Mouse (Mus musculus) embryonic facial prominence, embryonic 11.5 days (tissue): Measurements from ENCODE around the gene Mtch2. TPM values are rescaled to one million over a fixed set of nuclear protein-coding genes. Genes with fewer than 3 reads are reported as not detected.

Experiments
- ATAC-seq: fragments of 200-750 bp; cut with Nextera tagmentation; replicated peaks from 2 replicates; pipeline ENCODE4 v1.8.0; 2017; ENCODE audit warnings: low read depth; ENCODE audit not compliant: insufficient number of reproducible peaks, low FRiP score, low TSS enrichment
- DNase-seq: peaks from one replicate; pipeline ENCODE4 v3.0.0-alpha.2; 2015; ENCODE audit warnings: low spot score
- H3K27ac ChIP-seq: fragments of 300-500 bp; sonication (generic); replicated peaks from 2 replicates; pipeline ENCODE4 v1.5.1; 2014; ENCODE audit warnings: mild to moderate bottlenecking, low read depth, low read length, control low read depth
- H3K27me3 ChIP-seq: fragments of 300-500 bp; sonication (generic); 2 replicates; pipeline ENCODE4 v1.6.1; 2014; ENCODE audit warnings: mild to moderate bottlenecking, low read length, moderate library complexity, mixed read lengths; ENCODE audit not compliant: control insufficient read depth, insufficient read depth
- H3K36me3 ChIP-seq: fragments of 300-500 bp; sonication (generic); replicated peaks from 2 replicates; pipeline ENCODE4 v1.6.1; 2014; ENCODE audit warnings: low read depth, mild to moderate bottlenecking, low read length, moderate library complexity, mixed read lengths; ENCODE audit not compliant: control insufficient read depth, insufficient read depth
- H3K4me1 ChIP-seq: fragments of 300-500 bp; sonication (generic); 2 replicates; pipeline ENCODE4 v1.6.1; 2014; ENCODE audit warnings: low read length, mixed read lengths; ENCODE audit not compliant: control insufficient read depth, insufficient read depth
- H3K4me2 ChIP-seq: fragments of 300-500 bp; sonication (generic); 2 replicates; pipeline ENCODE4 v1.6.1; 2014; ENCODE audit warnings: low read depth, mild to moderate bottlenecking, control low read depth, low read length, moderate library complexity
- H3K4me3 ChIP-seq: fragments of 300-500 bp; sonication (generic); 2 replicates; pipeline ENCODE4 v1.5.1; 2014; ENCODE audit warnings: low read depth, low read length, control low read depth
- H3K9ac ChIP-seq: fragments of 300-500 bp; sonication (generic); replicated peaks from 2 replicates; pipeline ENCODE4 v1.6.1; 2014; ENCODE audit warnings: mild to moderate bottlenecking, control low read depth, low read length
- H3K9me3 ChIP-seq: fragments of 300-500 bp; sonication (generic); replicated peaks from 2 replicates; pipeline ENCODE4 v1.6.1; 2016; ENCODE audit warnings: mild to moderate bottlenecking, low read length, inconsistent platforms, mixed read lengths; ENCODE audit not compliant: control insufficient read depth
- WGBS: fragments of 180-500 bp; shearing (Covaris S2); extraction: QIAGEN DNeasy Blood & Tissue Kit; methylation state at CpG from one replicate; pipeline ENCODE4 v1.1.7; 2014; 5-methylcytosine and 5-hydroxymethylcytosine counted together
- polyA plus RNA-seq: library from polyadenylated mRNA; unstranded; fragments of >200 nt; fragmentation: Nextera tagmentation; extraction: Ambion mirVana; gene quantifications from 2 replicates; pipeline ENCODE4 v1.2.1, GENCODE M21; 2014

Gene Mtch2
- polyA plus RNA-seq, 1 experiment from 2014 or later, result 239 TPM

GRCm38 (mm10) chr2:90845234-90845633 lies 1.7 kb upstream of the Mtch2 start:
- DNase-seq (no peak), ATAC-seq (no peak)
- Histone ChIP-seq H3K9ac (no peak overlapping the region), H3K4me1 (no peaks in the 10 kb centered on the region), H3K36me3 (no peaks in the 10 kb centered on the region), H3K4me2 (no peak overlapping the region), H3K4me3 (no peak overlapping the region), H3K9me3 (no peaks in the 10 kb centered on the region), H3K27me3 (no peaks in the 10 kb centered on the region), H3K27ac (no peak overlapping the region)
- WGBS, result 83% methylated on average over 5 of the region's 5 CpGs

DNA sequence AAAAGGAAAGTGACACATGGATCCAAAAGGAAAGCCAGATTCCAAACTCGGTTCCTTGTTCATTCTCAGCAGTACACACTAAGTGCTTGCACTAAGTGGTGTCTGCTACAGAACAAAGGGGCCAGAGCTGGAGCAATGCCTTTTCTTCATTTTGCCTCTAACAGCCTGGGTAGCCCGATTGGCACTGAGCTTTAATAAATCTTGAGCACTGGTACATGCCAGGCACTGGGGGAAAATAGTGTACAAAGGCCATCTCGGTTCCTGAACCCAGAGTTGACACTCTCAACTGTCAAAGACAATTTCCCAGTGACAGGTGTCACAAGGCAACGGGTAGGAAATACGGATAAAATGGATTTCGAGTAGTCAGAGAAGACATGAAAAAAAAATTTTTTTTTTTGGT lies 784 bp upstream of the Mtch2 start:
- no peaks in the 10 kb centered on the region for H3K9me3 ChIP-seq
- no peak overlapping the region; the same call in 1 of the 2 replicates for H3K4me2 ChIP-seq
- H3K4me3 ChIP-seq, result peak overlapping the region; percentile 76
- H3K36me3 ChIP-seq, result no peaks in the 10 kb centered on the region
- no peaks in the 10 kb centered on the region for H3K27me3 ChIP-seq
- WGBS, result 50% methylated on average over 6 of the region's 6 CpGs
- DNase-seq, result peak; percentile 7
- H3K9ac ChIP-seq, result peak overlapping the region; percentile 58
- no peak for ATAC-seq
- H3K4me1 ChIP-seq, result no peaks in the 10 kb centered on the region
- H3K27ac ChIP-seq, result no peak overlapping the region

- WGBS, result 3% methylated on average over 8 of the region's 8 CpGs
- no peak for DNase-seq
- Histone ChIP-seq H3K4me1 (no peaks in the 10 kb centered on the region), H3K4me3 (peak overlapping the region; percentile 76), H3K9me3 (no peaks in the 10 kb centered on the region), H3K9ac (peak overlapping the region; percentile 58), H3K4me2 (peak overlapping the region; percentile 54), H3K27ac (no peak overlapping the region), H3K27me3 (no peaks in the 10 kb centered on the region), H3K36me3 (no peaks in the 10 kb centered on the region)
- ATAC-seq, result peak; percentile 22
Observed at GRCm38 (mm10) chr2:90846597-90846954, 379 bp upstream of the Mtch2 start.

DNA sequence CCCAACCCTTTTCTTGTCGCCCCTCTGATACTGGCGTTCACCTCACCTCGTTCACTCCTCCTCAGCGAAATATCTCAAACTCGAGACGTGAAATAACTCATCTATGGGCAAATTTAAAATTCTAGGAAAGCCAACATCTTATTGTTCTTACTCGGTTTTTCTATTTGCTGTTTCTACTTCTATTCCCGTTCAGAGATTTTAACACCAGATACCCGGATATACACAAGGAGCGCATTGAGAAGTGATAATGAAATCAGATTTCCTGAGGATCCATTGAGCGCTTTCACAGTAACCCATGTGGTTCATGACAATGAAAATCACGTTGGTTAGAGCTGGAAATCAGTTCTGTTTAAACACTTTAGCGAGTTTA lies 711 bp downstream of the Mtch2 start:
- Histone ChIP-seq H3K4me2 (peak overlapping the region; percentile 64), H3K4me3 (peak overlapping the region; percentile 76), H3K27me3 (no peaks in the 10 kb centered on the region), H3K36me3 (no peaks in the 10 kb centered on the region), H3K4me1 (no peaks in the 10 kb centered on the region), H3K9ac (peak overlapping the region; percentile 84), H3K9me3 (no peaks in the 10 kb centered on the region), H3K27ac (peak overlapping the region; percentile 43; the same call in 1 of the 2 replicates)
- 2% methylated on average over 13 of the region's 13 CpGs for WGBS
- peak; percentile 12 for DNase-seq
- no peak for ATAC-seq

GRCm38 (mm10) chr2:90848331-90848730 lies 1.4 kb downstream of the Mtch2 start:
- no peak overlapping the region for H3K27ac ChIP-seq
- H3K4me2 ChIP-seq, result peak overlapping the region; percentile 64; the same call in 1 of the 2 replicates
- no peaks in the 10 kb centered on the region for H3K27me3 ChIP-seq
- H3K4me3 ChIP-seq, result no peak overlapping the region
- H3K4me1 ChIP-seq, result no peaks in the 10 kb centered on the region
- ATAC-seq (no peak), DNase-seq (no peak)
- peaks cover 3% of the 10 kb centered on the region for H3K36me3 ChIP-seq
- H3K9ac ChIP-seq, result peak overlapping the region; percentile 84; the same call in 1 of the 2 replicates
- H3K9me3 ChIP-seq, result no peaks in the 10 kb centered on the region
- 89% methylated on average over 5 of the region's 5 CpGs for WGBS

DNA sequence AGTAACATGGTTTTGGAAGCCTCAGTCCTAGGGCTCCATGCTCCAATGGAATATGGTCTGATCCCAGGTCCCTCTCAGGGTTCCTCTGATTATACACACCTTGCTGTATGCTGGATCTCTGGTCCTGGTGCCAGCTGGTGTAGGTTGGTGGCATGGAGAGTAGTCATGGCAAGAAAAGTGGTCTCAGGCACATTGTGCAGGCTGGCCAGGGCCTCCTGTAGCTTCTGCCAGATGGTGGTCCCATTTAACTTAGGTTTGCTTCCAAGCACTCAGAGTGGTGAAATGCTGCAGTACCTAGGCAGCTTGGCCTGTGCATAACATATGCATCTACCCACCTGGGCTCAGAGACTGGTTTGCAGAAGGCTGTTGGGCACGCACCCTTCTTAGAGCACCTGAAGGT lies 3.4 kb downstream of the Mtch2 start:
- no peaks in the 10 kb centered on the region for H3K9me3 ChIP-seq
- no peak overlapping the region for H3K4me2 ChIP-seq
- 97% methylated on average over 1 of the region's 1 CpGs for WGBS

GRCm38 (mm10) chr2:90861486-90861885 lies 14.5 kb downstream of the Mtch2 start:
- ATAC-seq (no peak), DNase-seq (no peak)
- Histone ChIP-seq H3K27ac (no peak overlapping the region), H3K36me3 (peaks cover 2% of the 10 kb centered on the region), H3K4me3 (no peak overlapping the region), H3K9me3 (no peaks in the 10 kb centered on the region), H3K9ac (no peak overlapping the region), H3K27me3 (no peaks in the 10 kb centered on the region), H3K4me1 (no peaks in the 10 kb centered on the region), H3K4me2 (no peak overlapping the region)
- 98% methylated on average over 2 of the region's 2 CpGs for WGBS

More for the DNA sequence above, 3.4 kb downstream of the Mtch2 start:
- no peak for ATAC-seq
- H3K36me3 ChIP-seq, result peaks cover 3% of the 10 kb centered on the region
- no peaks in the 10 kb centered on the region for H3K4me1 ChIP-seq
- no peak overlapping the region for H3K9ac ChIP-seq
- no peak overlapping the region for H3K27ac ChIP-seq
- H3K27me3 ChIP-seq, result no peaks in the 10 kb centered on the region
- no peak overlapping the region for H3K4me3 ChIP-seq
- DNase-seq, result no peak

DNA sequence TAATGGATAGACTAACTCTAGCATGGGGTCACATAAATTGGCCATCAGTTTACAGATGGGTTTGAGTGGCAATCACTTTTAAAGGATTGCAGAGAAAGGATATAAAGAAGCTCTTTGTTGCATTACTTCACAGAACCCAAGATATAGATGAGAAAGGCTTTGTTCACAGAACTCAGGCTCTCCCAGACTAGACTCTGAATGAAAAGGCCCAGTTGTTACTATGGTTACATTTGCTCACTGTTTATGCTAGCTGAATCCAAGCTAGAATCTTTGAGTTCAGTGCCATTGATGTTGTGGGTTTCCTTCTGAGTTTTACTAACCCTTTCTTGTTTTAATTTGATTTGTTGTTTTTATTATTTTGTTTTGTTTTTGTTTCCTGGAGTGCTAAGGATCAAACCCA lies 17.2 kb downstream of the Mtch2 start:
- no peak for ATAC-seq
- H3K36me3 ChIP-seq, result peaks cover 2% of the 10 kb centered on the region
- H3K27ac ChIP-seq, result no peak overlapping the region

More for the DNA sequence above, 17.2 kb downstream of the Mtch2 start:
- Histone ChIP-seq H3K9me3 (no peaks in the 10 kb centered on the region), H3K27me3 (no peaks in the 10 kb centered on the region), H3K4me3 (no peak overlapping the region), H3K4me2 (no peak overlapping the region), H3K4me1 (no peaks in the 10 kb centered on the region), H3K9ac (no peak overlapping the region)
- no peak for DNase-seq
